Mouse (Mus musculus): ENCODE results near the gene Ldah. TPM values are rescaled to one million over a fixed set of nuclear protein-coding genes. Genes with fewer than 3 reads are reported as not detected.

Gene Ldah
- polyA plus RNA-seq, 1 experiment from 2014 or later, result 48.5 TPM

DNA sequence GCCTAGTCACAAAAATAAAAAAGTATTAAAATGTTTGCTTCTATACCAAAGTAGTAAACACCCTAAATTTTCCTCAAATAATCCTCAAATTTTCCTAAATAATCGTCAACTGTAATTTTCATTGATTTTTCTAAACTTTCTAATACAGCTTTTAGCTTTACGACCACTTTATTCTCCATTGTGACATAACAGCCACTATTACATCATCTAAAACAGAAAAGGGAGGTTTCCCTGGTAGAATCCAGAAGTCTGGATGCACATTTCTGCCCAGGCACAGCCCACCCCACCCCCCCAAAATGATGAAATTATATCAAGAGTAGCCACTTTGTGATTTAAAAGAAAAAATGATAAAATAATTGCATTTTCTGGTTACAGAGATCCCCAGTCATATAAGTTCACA is 88.2 kb downstream of the Ldah start:
- no peak for ATAC-seq (ENCODE audit: insufficient read depth)
- Histone ChIP-seq H3K27me3 (ENCODE audit: insufficient read depth, low read length) (peaks cover 55% of the 10 kb centered on the region), H3K4me3 (ENCODE audit: low read depth, low read length) (no peak overlapping the region), H3K9ac (no peak overlapping the region), H3K9me3 (ENCODE audit: low read depth, low read length) (no peaks in the 10 kb centered on the region), H3K4me2 (no peak overlapping the region), H3K36me3 (ENCODE audit: insufficient read depth) (no peaks in the 10 kb centered on the region), H3K27ac (ENCODE audit: low read depth) (no peak overlapping the region), H3K4me1 (ENCODE audit: insufficient read depth) (no peaks in the 10 kb centered on the region; the same call in 1 of the 2 replicates)
- 79% methylated on average over 2 of the region's 2 CpGs for WGBS
- no peak for TF ChIP-seq CTCF (IDR thresholded peaks at IDR 0.05; ENCODE audit: low read depth)
- no peak for DNase-seq

DNA sequence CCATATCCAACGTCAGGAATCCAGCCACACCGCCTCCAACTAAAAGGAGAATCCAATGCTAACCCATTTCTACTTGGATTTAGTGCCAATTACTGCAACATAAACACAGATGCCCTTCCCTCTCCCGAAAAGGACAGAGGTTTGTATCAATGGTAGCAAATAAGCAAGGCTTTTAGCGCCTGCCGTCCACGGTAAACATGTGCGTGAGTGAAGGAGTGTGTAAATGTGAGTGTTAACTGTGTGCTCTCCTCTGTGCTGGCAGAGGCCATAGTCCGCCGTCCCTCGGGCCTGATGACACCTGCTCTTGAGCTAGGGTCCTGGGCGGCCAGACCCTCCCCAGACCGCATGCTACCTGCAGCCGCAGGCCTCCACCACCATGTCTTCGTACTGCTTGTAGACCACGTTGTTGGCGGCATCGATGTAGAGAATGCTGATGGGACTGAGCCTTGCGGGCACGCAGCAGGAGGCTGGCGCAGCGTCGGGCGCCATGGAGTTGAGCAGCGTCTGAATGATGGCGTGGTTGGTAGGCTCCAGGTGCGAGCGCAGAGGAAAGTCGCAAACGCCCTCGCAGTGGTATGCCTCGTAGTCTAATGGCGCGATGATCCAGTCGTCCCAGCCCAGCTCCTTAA is 89.8 kb downstream of the Ldah start:
- no peak for ATAC-seq (ENCODE audit: insufficient read depth)
- DNase-seq, result peak; percentile 16
- peaks cover 70% of the 10 kb centered on the region for H3K27me3 ChIP-seq (ENCODE audit: insufficient read depth, low read length)
- 7% methylated on average over 34 of the region's 34 CpGs for WGBS
- peak overlapping the region; percentile 41 for H3K4me3 ChIP-seq (ENCODE audit: low read depth, low read length)
- H3K36me3 ChIP-seq (ENCODE audit: insufficient read depth), result no peaks in the 10 kb centered on the region
- H3K4me1 ChIP-seq (ENCODE audit: insufficient read depth), result no peaks in the 10 kb centered on the region; the same call in 1 of the 2 replicates
- no peaks in the 10 kb centered on the region for H3K9me3 ChIP-seq (ENCODE audit: low read depth, low read length)
- peak overlapping the region; percentile 64 for H3K4me2 ChIP-seq
- no peak for TF ChIP-seq CTCF (IDR thresholded peaks at IDR 0.05; ENCODE audit: low read depth)
- no peak overlapping the region for H3K27ac ChIP-seq (ENCODE audit: low read depth)
- no peak overlapping the region for H3K9ac ChIP-seq

DNA sequence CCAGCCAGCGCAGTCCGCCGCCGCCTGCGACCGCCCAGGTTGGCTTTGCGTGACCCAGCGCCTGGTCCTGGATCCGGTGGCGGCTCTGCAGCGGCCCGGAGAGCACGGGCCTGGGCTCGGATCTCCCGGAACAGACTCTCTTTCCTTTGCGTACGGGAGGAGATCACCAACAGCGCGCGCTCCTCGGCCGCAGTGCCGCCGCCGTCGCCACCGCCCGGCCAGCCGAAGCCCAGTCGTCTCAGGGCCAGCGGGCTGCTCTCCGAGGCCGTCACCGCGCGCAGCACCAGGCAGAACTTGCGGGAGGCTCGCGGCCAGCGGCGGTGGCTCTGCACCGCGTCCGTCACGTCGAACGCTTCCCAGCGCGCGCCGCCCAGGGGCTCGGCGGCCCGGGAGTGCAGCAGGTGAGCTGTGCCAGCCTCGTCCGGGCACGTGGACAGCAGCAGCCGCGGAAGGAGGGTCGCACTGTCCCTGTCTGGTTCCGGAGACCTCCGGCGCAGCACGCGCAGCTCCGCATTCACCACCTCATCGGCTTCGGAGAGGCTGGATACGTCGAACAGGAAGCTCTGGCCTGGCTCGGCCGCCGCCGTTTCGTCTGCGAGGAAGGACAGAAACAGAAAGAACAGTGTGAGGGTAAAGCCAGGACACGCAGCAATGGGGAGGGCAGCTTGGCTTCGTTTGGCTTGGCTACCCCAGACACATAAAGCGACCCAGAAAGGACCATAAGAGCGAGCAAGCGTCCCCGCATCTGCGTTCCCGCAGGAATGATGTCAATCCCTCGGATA is 90.6 kb downstream of the Ldah start:
- Histone ChIP-seq H3K27ac (ENCODE audit: low read depth) (no peak overlapping the region), H3K27me3 (ENCODE audit: insufficient read depth, low read length) (peaks cover 79% of the 10 kb centered on the region), H3K36me3 (ENCODE audit: insufficient read depth) (no peaks in the 10 kb centered on the region), H3K4me3 (ENCODE audit: low read depth, low read length) (peak overlapping the region; percentile 41), H3K4me2 (peak overlapping the region; percentile 64), H3K9ac (peak overlapping the region; percentile 34; the same call in 1 of the 2 replicates), H3K4me1 (ENCODE audit: insufficient read depth) (no peaks in the 10 kb centered on the region; the same call in 1 of the 2 replicates), H3K9me3 (ENCODE audit: low read depth, low read length) (no peaks in the 10 kb centered on the region)
- DNase-seq (peak; percentile 31), ATAC-seq (ENCODE audit: insufficient read depth) (no peak)
- 2% methylated on average over 84 of the region's 85 CpGs for WGBS
- no peak for TF ChIP-seq CTCF (IDR thresholded peaks at IDR 0.05; ENCODE audit: low read depth)

DNA sequence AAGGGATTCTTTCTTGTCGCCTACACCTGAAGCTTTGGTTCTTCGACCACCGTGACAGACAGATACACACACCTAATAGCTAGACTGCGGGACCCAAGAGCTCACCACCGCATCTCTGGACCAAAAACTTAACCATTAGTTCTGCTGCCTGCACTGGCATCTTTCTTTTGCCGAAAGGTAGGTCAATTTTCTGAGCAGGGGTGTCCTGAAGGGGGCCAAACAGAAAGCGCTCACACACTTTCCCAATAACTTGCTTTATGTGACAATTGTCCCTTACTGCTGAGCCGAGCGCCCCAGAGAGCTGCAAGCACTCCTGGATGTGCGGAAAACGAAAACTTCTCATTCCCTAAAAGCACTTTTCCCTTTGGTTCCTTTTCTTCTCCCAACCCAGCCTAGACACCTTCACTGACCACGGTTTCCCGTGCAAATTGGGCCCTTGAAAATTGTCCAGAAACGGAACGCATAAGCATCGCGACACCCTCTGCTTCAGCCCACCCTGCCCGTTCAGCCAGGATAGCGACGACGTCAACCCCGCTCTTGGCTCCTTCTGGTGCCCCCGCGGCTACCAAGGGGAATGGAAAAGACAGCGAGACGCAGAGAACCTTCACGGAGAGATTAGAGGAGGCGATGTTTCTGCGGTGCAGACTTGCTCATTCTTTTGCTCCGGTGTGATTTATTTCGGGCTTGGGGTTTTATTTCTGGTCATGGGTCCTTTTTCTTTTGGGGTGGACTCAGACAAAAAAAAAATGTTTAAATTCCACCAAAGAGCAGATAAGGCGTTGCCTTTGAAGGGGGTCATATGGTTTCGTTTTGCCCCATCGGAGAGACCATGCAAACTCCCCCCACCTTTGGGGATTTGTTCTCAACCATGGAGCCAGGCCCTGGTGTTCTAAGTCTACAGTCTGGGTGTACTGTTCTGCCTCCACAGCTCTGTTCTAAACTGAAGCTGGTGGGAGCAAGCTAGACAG is 91.5 kb downstream of the Ldah start:
- no peaks in the 10 kb centered on the region for H3K9me3 ChIP-seq (ENCODE audit: low read depth, low read length)
- TF ChIP-seq CTCF (IDR thresholded peaks at IDR 0.05; ENCODE audit: low read depth), result no peak
- H3K27me3 ChIP-seq (ENCODE audit: insufficient read depth, low read length), result peaks cover 86% of the 10 kb centered on the region
- no peak overlapping the region for H3K27ac ChIP-seq (ENCODE audit: low read depth)
- no peaks in the 10 kb centered on the region for H3K36me3 ChIP-seq (ENCODE audit: insufficient read depth)
- peak; percentile 11 for DNase-seq
- ATAC-seq (ENCODE audit: insufficient read depth), result no peak
- no peak overlapping the region for H3K9ac ChIP-seq
- no peaks in the 10 kb centered on the region; the same call in 1 of the 2 replicates for H3K4me1 ChIP-seq (ENCODE audit: insufficient read depth)
- H3K4me3 ChIP-seq (ENCODE audit: low read depth, low read length), result peak overlapping the region; percentile 41; the same call in 1 of the 2 replicates
- no peak overlapping the region for H3K4me2 ChIP-seq
- WGBS, result 9% methylated on average over 34 of the region's 34 CpGs

DNA sequence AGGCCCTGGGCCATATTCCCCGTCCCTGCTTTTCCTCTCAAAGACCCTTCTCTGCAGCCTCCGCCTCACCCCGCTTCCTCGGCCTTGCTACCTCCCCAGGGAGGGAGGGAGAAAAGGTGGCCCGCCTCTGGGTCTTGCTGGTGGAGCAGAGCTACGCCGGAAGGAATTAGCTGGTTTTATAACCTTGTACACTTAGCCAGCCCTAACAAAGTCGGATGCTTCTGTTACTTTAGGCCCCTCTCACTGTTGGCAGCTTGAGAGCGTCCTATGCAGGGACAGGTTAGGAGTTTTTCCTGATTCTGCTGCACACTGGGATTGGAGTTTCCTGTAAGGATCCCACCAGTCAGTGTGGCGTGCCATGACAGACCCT is 92.2 kb downstream of the Ldah start:
- H3K9ac ChIP-seq, result no peak overlapping the region
- no peak overlapping the region for H3K27ac ChIP-seq (ENCODE audit: low read depth)
- H3K9me3 ChIP-seq (ENCODE audit: low read depth, low read length), result no peaks in the 10 kb centered on the region
- no peak overlapping the region for H3K4me3 ChIP-seq (ENCODE audit: low read depth, low read length)
- DNase-seq (peak; percentile 10), ATAC-seq (ENCODE audit: insufficient read depth) (no peak)
- H3K36me3 ChIP-seq (ENCODE audit: insufficient read depth), result no peaks in the 10 kb centered on the region
- no peaks in the 10 kb centered on the region; the same call in 1 of the 2 replicates for H3K4me1 ChIP-seq (ENCODE audit: insufficient read depth)
- WGBS, result 42% methylated on average over 10 of the region's 10 CpGs
- no peak for TF ChIP-seq CTCF (IDR thresholded peaks at IDR 0.05; ENCODE audit: low read depth)
- H3K4me2 ChIP-seq, result no peak overlapping the region
- peaks cover 91% of the 10 kb centered on the region for H3K27me3 ChIP-seq (ENCODE audit: insufficient read depth, low read length)

DNA sequence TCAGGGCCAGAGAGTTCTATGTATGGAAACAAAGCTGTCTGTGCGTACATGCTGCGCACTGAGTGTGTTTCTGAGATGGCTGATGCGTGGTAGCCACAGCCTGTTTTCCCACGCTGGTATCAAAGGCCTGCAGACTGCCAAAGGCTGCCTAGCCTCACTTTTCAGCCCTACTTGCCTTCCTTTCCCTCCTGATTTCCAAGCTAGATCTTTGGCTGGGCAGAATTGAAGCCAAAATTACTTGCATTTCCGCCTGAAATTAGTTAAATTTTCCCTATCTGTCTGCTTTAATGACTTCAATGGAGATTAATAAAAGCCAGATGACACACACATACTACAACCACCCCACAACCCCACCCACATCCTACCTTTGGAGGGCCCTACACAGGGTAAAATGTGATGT is 92.6 kb downstream of the Ldah start:
- 56% methylated on average over 5 of the region's 5 CpGs for WGBS
- H3K4me2 ChIP-seq, result no peak overlapping the region
- H3K4me3 ChIP-seq (ENCODE audit: low read depth, low read length), result no peak overlapping the region
- ATAC-seq (ENCODE audit: insufficient read depth), result no peak
- no peaks in the 10 kb centered on the region for H3K36me3 ChIP-seq (ENCODE audit: insufficient read depth)
- TF ChIP-seq CTCF (IDR thresholded peaks at IDR 0.05; ENCODE audit: low read depth), result no peak
- H3K9me3 ChIP-seq (ENCODE audit: low read depth, low read length), result no peaks in the 10 kb centered on the region
- no peak overlapping the region for H3K9ac ChIP-seq
- H3K27ac ChIP-seq (ENCODE audit: low read depth), result no peak overlapping the region
- no peaks in the 10 kb centered on the region; the same call in 1 of the 2 replicates for H3K4me1 ChIP-seq (ENCODE audit: insufficient read depth)
- H3K27me3 ChIP-seq (ENCODE audit: insufficient read depth, low read length), result peaks cover 92% of the 10 kb centered on the region
- DNase-seq, result no peak

All from lung, embryonic 14.5 days (tissue).